Mouse (Mus musculus) kidney, adult 11 months (tissue): ENCODE measurements around the gene Sgpl1.
"Not testable (repeated sequence)": the region's sequence is repeated elsewhere in the genome, so short reads cannot be mapped to it uniquely, and the experiment has no call there.

Source experiments
- DNase-seq: peaks from one replicate; pipeline ENCODE4 v3.0.0; 2022

Gene Sgpl1

GRCm38 (mm10) chr10:61152131-61152530, 4.6 kb upstream of the Sgpl1 start:
- no peak for DNase-seq

- no peak for DNase-seq
These were observed 3.1 kb upstream of the Sgpl1 start for GRCm38 (mm10) chr10:61150616-61151015.

- no peak for DNase-seq
These were observed 2.0 kb upstream of the Sgpl1 start for GRCm38 (mm10) chr10:61149476-61149875.

DNA sequence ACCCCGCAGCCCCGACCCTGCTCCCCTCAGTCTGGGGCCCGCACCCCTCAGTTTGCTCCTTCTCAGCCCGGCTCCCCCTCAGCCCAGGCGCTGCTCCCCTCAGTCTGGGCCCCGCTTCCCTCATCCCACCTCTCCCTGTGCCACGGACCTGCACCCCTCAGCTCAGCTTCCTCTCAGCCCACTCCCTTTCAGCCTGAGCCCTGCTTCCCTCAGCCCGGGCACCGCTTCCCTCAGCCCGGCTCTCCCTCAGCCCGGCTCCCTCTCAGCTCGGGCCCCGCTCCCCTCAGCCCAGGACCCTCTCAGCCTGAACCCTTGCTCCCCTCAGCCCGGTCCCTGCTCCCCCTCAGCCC, 721 bp downstream of the Sgpl1 start:
- DNase-seq, result no peak

GRCm38 (mm10) chr10:61146119-61146806, 1.2 kb downstream of the Sgpl1 start:
- DNase-seq, result peak; percentile 27

GRCm38 (mm10) chr10:61145766-61146118, 1.8 kb downstream of the Sgpl1 start:
- DNase-seq, result no peak

DNA sequence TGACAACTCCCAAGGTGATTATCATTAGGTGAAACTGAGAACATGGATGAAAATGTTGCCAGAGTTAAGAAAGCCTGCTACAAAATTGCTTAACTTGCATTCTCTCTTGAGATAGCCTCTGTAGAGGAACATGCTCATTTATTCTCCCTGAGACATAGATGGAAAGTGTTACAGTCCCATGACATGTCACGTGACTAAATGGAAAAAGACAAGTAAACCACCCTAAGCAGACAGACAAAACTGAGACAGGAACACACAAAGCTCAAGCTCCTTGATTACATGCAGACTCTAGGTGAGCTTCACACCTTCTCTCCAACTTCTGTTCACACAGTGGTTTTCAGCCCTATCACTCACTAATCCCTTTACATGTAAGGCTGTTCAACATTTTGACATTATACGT, 4.2 kb downstream of the Sgpl1 start:
- DNase-seq, result no peak

GRCm38 (mm10) chr10:61137567-61137966, 9.9 kb downstream of the Sgpl1 start:
- DNase-seq, result no peak

- DNase-seq, result no peak
These were observed 12.2 kb downstream of the Sgpl1 start for GRCm38 (mm10) chr10:61135226-61135839.

- DNase-seq, result no peak
These were observed 13.5 kb downstream of the Sgpl1 start for GRCm38 (mm10) chr10:61134041-61134440.

GRCm38 (mm10) chr10:61130959-61131358, 16.5 kb downstream of the Sgpl1 start:
- no peak for DNase-seq

DNA sequence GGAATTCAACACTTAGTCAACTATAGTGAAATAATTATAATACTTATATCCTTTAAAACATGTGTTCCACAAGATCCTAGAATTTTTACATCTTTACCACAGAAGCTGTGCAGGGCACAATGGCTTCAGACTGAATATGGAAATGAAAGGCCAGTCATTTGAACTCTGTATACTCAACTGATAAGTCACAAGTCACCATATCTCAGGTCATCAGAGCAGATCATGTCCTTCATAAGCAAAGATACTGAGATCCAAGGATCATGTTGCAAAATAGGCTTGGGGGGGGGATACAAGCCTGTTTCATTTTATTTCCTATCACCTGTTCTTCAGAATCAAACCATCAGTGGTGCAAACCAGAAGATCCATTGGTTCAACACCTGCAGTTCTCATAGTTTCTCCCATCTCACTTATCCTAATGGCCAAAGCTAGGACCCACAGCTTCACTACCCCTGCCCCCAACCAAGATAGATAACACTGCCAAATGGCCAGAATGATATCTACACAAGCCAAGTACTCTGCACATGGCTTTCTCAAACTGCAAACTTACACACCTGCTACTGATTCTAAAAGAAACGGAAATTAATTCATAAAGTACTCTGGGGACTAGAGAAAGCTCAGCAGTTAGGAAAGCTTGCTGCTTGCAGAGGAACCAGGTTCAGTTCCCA, 18.7 kb downstream of the Sgpl1 start:
- DNase-seq, result no peak

GRCm38 (mm10) chr10:61124462-61124861, 23.0 kb downstream of the Sgpl1 start:
- DNase-seq, result no peak

GRCm38 (mm10) chr10:61123276-61123913, 24.1 kb downstream of the Sgpl1 start:
- DNase-seq, result no peak

DNA sequence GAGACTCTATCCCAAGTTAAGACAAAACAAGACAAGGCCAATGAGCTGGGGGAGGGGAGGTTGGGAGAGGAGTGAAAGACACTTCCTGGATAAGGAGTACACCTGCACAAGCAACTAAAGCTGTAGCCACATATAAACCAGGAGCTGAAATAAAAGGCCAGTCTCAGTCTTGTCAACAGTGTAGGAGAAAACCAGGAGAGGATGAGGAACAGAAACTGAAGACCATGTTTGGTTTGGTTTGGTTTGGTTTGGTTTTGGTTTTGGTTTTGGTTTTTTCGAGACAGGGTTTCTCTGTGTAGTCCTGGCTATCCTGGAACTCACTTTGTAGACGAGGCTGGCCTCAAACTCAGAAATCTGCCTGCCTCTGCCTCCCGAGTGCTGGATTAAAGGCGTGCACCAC, 25.8 kb downstream of the Sgpl1 start:
- DNase-seq, result not testable (repeated sequence)

DNA sequence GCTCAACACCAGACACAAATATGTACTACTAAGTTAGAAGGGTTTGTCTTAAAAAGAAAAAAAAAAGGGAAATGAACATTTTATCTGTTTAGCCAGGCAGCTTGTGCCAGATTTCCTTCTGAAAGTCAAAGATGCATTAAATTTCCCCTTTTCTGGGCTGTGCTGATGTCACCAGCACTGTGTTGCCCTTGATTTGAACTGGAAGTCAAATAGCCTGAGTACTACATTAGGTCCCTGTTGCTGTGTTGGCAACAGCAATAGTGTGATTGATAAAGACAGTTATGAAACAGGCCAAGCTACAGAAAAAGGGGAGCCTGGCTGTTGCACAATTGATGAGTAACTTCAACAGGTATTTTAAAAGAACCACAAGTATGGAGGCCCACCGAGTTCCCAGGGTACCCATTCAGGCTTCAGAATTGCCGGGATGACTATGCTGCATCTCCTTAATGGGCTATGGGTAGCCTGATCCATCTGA, 33.2 kb downstream of the Sgpl1 start:
- no peak for DNase-seq

DNA sequence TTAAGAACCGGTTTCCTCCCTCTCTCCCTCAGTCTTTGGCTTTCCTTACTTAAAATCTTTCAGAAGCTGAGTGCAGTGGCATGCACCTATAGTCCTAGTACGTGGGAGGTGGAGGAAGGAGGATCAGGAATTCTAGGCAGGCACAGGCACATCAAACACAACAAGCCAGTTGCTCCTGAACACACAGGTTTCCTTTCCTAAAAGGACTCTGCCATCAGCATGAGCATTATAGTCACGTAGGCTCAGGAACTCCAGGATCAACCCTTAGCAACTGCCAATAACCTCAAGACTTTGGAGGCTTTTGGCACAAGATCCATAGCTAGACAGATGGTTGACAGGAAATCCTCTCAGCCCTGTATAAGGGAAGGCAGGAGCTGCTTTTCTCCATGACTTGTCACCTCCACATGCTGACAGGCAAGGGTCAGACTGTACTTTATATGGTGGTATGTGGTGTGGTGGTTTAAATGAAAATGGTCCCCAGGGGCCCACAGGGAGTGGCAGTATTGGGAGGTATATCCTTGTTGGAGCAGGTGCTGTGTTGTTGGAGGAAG, 43.9 kb downstream of the Sgpl1 start:
- DNase-seq, result no peak

GRCm38 (mm10) chr10:61091866-61092265, 55.6 kb downstream of the Sgpl1 start:
- DNase-seq, result no peak

- peak; percentile 94 for DNase-seq
These were observed 58.0 kb downstream of the Sgpl1 start, which contains the start of gene Pcbd1 for GRCm38 (mm10) chr10:61089170-61090142. Pcbd1 (plus strand) TSS chr10:61089331.

- peak; percentile 53 for DNase-seq
These were observed 59.0 kb downstream of the Sgpl1 start for GRCm38 (mm10) chr10:61088468-61088867.

GRCm38 (mm10) chr10:61086502-61086901, 61.0 kb downstream of the Sgpl1 start:
- no peak for DNase-seq

GRCm38 (mm10) chr10:61085364-61085763, 62.1 kb downstream of the Sgpl1 start:
- DNase-seq, result peak; percentile 46
